Mouse (Mus musculus) MEL (cell line): ENCODE data around the gene Zdhhc6. TPM values are rescaled to one million over a fixed set of nuclear protein-coding genes. Genes with fewer than 3 reads are reported as not detected.
A peak's percentile ranks its signal among the peaks of the same experiment; 100 is the strongest.

Experiments
- DNase-seq: peaks from one replicate; pipeline ENCODE4 v3.0.0; 2011; ENCODE audit warnings: low read depth, low spot score
- H3K27ac ChIP-seq: 2 replicates; pipeline ENCODE4 v1.5.1; 2012; ENCODE audit warnings: low read depth, mild to moderate bottlenecking, control low read depth, low read length, moderate library complexity; ENCODE audit not compliant: control insufficient read depth
- H3K27me3 ChIP-seq, 2 experiments: fragments of 150-350 bp in 1 of 2; sonication (generic) in 1 of 2; 2 replicates each; pipeline ENCODE4 v1.6.1; 2012; ENCODE audit warnings: low read length in 2 of 2, mild to moderate bottlenecking in 2 of 2, improper control_type of control experiment in 1 of 2, moderate library complexity in 1 of 2; ENCODE audit not compliant: insufficient read depth in 2 of 2, control insufficient read depth in 1 of 2
- H3K36me3 ChIP-seq, 2 experiments: 2 replicates each; pipeline ENCODE4 v1.6.1; 2012 to 2014; ENCODE audit warnings: low read length in 2 of 2, improper control_type of control experiment in 1 of 2, inconsistent platforms in 1 of 2, mild to moderate bottlenecking in 1 of 2; ENCODE audit not compliant: insufficient read depth in 2 of 2, control insufficient read depth in 1 of 2
- H3K4me1 ChIP-seq, 2 experiments: fragments of 150-350 bp in 1 of 2; sonication (generic) in 1 of 2; 2 replicates each; pipeline ENCODE4 v1.6.1; 2012; ENCODE audit warnings: low read length in 2 of 2, improper control_type of control experiment in 1 of 2, mild to moderate bottlenecking in 1 of 2; ENCODE audit not compliant: insufficient read depth in 2 of 2, control insufficient read depth in 1 of 2
- H3K4me3 ChIP-seq, 2 experiments: fragments of 150-350 bp in 1 of 2; sonication (generic) in 1 of 2; 2 replicates each; pipeline ENCODE4 v1.5.1; 2012; ENCODE audit warnings: low read depth in 2 of 2, low read length in 2 of 2, mild to moderate bottlenecking in 2 of 2, moderate library complexity in 2 of 2, control low read depth in 1 of 2, improper control_type of control experiment in 1 of 2; ENCODE audit not compliant: control insufficient read depth in 1 of 2, insufficient read depth in 1 of 2
- H3K79me2 ChIP-seq: 2 replicates; pipeline ENCODE4 v1.6.1; 2012; ENCODE audit warnings: mild to moderate bottlenecking, low read length, moderate library complexity; ENCODE audit not compliant: control insufficient read depth, poor library complexity, insufficient read depth
- H3K9ac ChIP-seq: 2 replicates; pipeline ENCODE4 v1.6.1; 2012; ENCODE audit warnings: low read depth, mild to moderate bottlenecking, control low read depth, low read length, moderate library complexity; ENCODE audit not compliant: control insufficient read depth, poor library complexity, severe bottlenecking
- H3K9me3 ChIP-seq: fragments of 150-350 bp; sonication (generic); replicated peaks from 2 replicates; pipeline ENCODE4 v1.6.1; 2012; ENCODE audit warnings: mild to moderate bottlenecking, low read length, improper control_type of control experiment, moderate library complexity; ENCODE audit not compliant: insufficient read depth
- CHD1 ChIP-seq: IDR thresholded peaks from 2 replicates; pipeline ENCODE4 v1.6.1; 2012; ENCODE audit warnings: low read depth, mild to moderate bottlenecking, inconsistent platforms, low read length, improper control_type of control experiment
- CTCF ChIP-seq, 3 experiments: IDR thresholded peaks in 2 of 3; conservative IDR thresholded peaks in 1 of 3; 2 replicates each; pipeline ENCODE4 v1.5.1; 2011 to 2012; ENCODE audit warnings: low read length in 3 of 3, low read depth in 2 of 3, mild to moderate bottlenecking in 2 of 3, improper control_type of control experiment in 1 of 3, inconsistent platforms in 1 of 3, mixed read lengths in 1 of 3, moderate library complexity in 1 of 3; ENCODE audit not compliant: control insufficient read depth in 1 of 3, insufficient read depth in 1 of 3, poor library complexity in 1 of 3, severe bottlenecking in 1 of 3
- EP300 ChIP-seq, 2 experiments: IDR thresholded peaks; 2 replicates each; pipeline ENCODE4 v1.6.1; 2011; ENCODE audit warnings: improper control_type of control experiment in 2 of 2, low read length in 2 of 2, low read depth in 1 of 2, mild to moderate bottlenecking in 1 of 2
- ETS1 ChIP-seq: IDR thresholded peaks from 2 replicates; pipeline ENCODE4 v1.6.1; 2012; ENCODE audit warnings: low read depth, mild to moderate bottlenecking, inconsistent platforms, low read length, improper control_type of control experiment, moderate library complexity
- GABPA ChIP-seq: IDR thresholded peaks from 2 replicates; pipeline ENCODE4 v1.6.1; 2012; ENCODE audit warnings: low read depth, mild to moderate bottlenecking, inconsistent platforms, low read length, improper control_type of control experiment, moderate library complexity
- GATA1 ChIP-seq: IDR thresholded peaks from 2 replicates; pipeline ENCODE4 v1.6.1; 2011; ENCODE audit warnings: low read depth, low read length, improper control_type of control experiment
- JUND ChIP-seq: IDR thresholded peaks from 2 replicates; pipeline ENCODE4 v1.6.1; 2011; ENCODE audit warnings: low read depth, mild to moderate bottlenecking, improper control_type of control experiment, low read length
- KAT2A ChIP-seq: conservative IDR thresholded peaks from 2 replicates; pipeline ENCODE4 v1.6.1; 2012; ENCODE audit warnings: low read depth, low read length, improper control_type of control experiment, inconsistent platforms
- MAX ChIP-seq: IDR thresholded peaks from 2 replicates; pipeline ENCODE4 v1.6.1; 2011; ENCODE audit warnings: low read length, improper control_type of control experiment
- MXI1 ChIP-seq: IDR thresholded peaks from 2 replicates; pipeline ENCODE4 v1.6.1; 2011; ENCODE audit warnings: mild to moderate bottlenecking, low read depth, low read length, improper control_type of control experiment
- NRF1 ChIP-seq: IDR thresholded peaks from 2 replicates; pipeline ENCODE4 v1.6.1; 2014; ENCODE audit warnings: low read depth, mild to moderate bottlenecking, inconsistent platforms, low read length, improper control_type of control experiment, moderate library complexity; ENCODE audit not compliant: poor library complexity, insufficient read depth, severe bottlenecking
- POLR2A ChIP-seq, 2 experiments: IDR thresholded peaks; 2 replicates each; pipeline ENCODE4 v1.6.1; 2011 to 2012; ENCODE audit warnings: low read length in 2 of 2, mild to moderate bottlenecking in 2 of 2, control low read depth in 1 of 2, improper control_type of control experiment in 1 of 2, low read depth in 1 of 2, moderate library complexity in 1 of 2; ENCODE audit not compliant: control insufficient read depth in 1 of 2, insufficient read depth in 1 of 2, poor library complexity in 1 of 2
- POLR2AphosphoS2 ChIP-seq: IDR thresholded peaks from 2 replicates; pipeline ENCODE4 v1.6.1; 2011; ENCODE audit warnings: low read length, improper control_type of control experiment
- POLR2AphosphoS5 ChIP-seq: IDR thresholded peaks from 2 replicates; pipeline ENCODE4 v1.6.1; 2012; ENCODE audit warnings: low read depth, borderline replicate concordance, mild to moderate bottlenecking, inconsistent platforms, low read length, moderate library complexity, mixed read lengths
- TBP ChIP-seq: IDR thresholded peaks from 2 replicates; pipeline ENCODE4 v1.8.0; 2011; ENCODE audit warnings: low read depth, low read length, improper control_type of control experiment
- TCF12 ChIP-seq: IDR thresholded peaks from 2 replicates; pipeline ENCODE4 v1.6.1; 2014; ENCODE audit warnings: low read depth, mild to moderate bottlenecking, inconsistent platforms, low read length, improper control_type of control experiment, moderate library complexity
- ZKSCAN1 ChIP-seq: IDR thresholded peaks from 2 replicates; pipeline ENCODE4 v1.6.1; 2012; ENCODE audit warnings: low read depth, mild to moderate bottlenecking, inconsistent platforms, low read length, improper control_type of control experiment, moderate library complexity
- ZNF384 ChIP-seq: IDR thresholded peaks from 2 replicates; pipeline ENCODE4 v1.6.1; 2012; ENCODE audit warnings: low read depth, mild to moderate bottlenecking, inconsistent platforms, low read length, improper control_type of control experiment
- polyA plus RNA-seq, 2 experiments: library from polyadenylated mRNA; stranded (reverse) in 1 of 2; unstranded in 1 of 2; fragments of >175 nt in 1 of 2; fragments of >200 nt in 1 of 2; gene quantifications; 2 replicates each; pipeline versions ENCODE4 v1.2.1 to v1.2.4; 2012; ENCODE audit warnings: low replicate concordance in 2 of 2, low read depth in 1 of 2; ENCODE audit not compliant: insufficient read length in 2 of 2, insufficient read depth in 1 of 2, missing spikeins in 1 of 2
- total RNA-seq: library from RNA; depleted of rRNA; stranded (reverse); fragments of 300-350 nt; gene quantifications from 2 replicates; pipeline ENCODE4 v1.2.3, GENCODE M21; 2012

Gene Zdhhc6
- total and polyA plus RNA-seq, 3 experiments: 95.6 to 114 (median 109) TPM

GRCm38 (mm10) chr19:55348187-55348586 is 32.4 kb upstream of the Zdhhc6 start:
- H3K36me3 ChIP-seq: peaks cover 11 to 14% of the 10 kb centered on the region in 2 experiments
- TF ChIP-seq ETS1 (no peak), CTCF (IDR thresholded peaks at IDR 0.05 in 2 of 3, conservative IDR thresholded peaks at IDR 0.05 in 1 of 3; ENCODE audit: control insufficient read depth in 1 of 3, insufficient read depth in 1 of 3, low read depth in 2 of 3, low read length in 3 of 3, poor library complexity in 1 of 3, severe bottlenecking in 1 of 3) (no peak), TCF12 (no peak), NRF1 (no peak), POLR2A (IDR thresholded peaks at IDR 0.05; ENCODE audit: control insufficient read depth in 1 of 2, insufficient read depth in 1 of 2, low read depth in 1 of 2, low read length in 2 of 2, poor library complexity in 1 of 2) (no peak), POLR2AphosphoS2 (no peak), ZNF384 (no peak), MAX (no peak)
- TF ChIP-seq, all 39 proteins: peak for 0
- H3K9ac ChIP-seq: no peak overlapping the region
- no peaks in the 10 kb centered on the region for H3K9me3 ChIP-seq
- peaks cover 10 to 14% of the 10 kb centered on the region in 2 experiments for H3K4me1 ChIP-seq
- DNase-seq: peak; percentile 37
- no peaks in the 10 kb centered on the region for H3K79me2 ChIP-seq
- no peak overlapping the region for H3K4me3 ChIP-seq
- H3K27me3 ChIP-seq: no peaks in the 10 kb centered on the region
- H3K27ac ChIP-seq: no peak overlapping the region

- Histone ChIP-seq H3K36me3 (peaks cover 14 to 22% of the 10 kb centered on the region in 2 experiments), H3K9me3 (no peaks in the 10 kb centered on the region), H3K27ac (no peak overlapping the region), H3K4me1 (peaks cover 9 to 12% of the 10 kb centered on the region in 2 experiments), H3K27me3 (no peaks in the 10 kb centered on the region), H3K4me3 (no peak overlapping the region), H3K79me2 (no peaks in the 10 kb centered on the region), H3K9ac (no peak overlapping the region)
- no peak for DNase-seq
- TF ChIP-seq MXI1: no peak
- TF ChIP-seq ZKSCAN1: no peak
- TF ChIP-seq POLR2AphosphoS2: no peak
- no peak for TF ChIP-seq TBP
- TF ChIP-seq GATA1: no peak
- no peak for TF ChIP-seq EP300 (IDR thresholded peaks at IDR 0.05; ENCODE audit: low read depth in 1 of 2, low read length in 2 of 2)
- no peak for TF ChIP-seq KAT2A
- TF ChIP-seq GABPA: no peak
- no peak for TF ChIP-seq POLR2AphosphoS5
- TF ChIP-seq JUND: no peak
- TF ChIP-seq CHD1: no peak
Observed at GRCm38 (mm10) chr19:55343274-55343673, 27.4 kb upstream of the Zdhhc6 start.
